21 mouse cellular contexts compared by ENCODE assay signal in the genomic region with DNA sequence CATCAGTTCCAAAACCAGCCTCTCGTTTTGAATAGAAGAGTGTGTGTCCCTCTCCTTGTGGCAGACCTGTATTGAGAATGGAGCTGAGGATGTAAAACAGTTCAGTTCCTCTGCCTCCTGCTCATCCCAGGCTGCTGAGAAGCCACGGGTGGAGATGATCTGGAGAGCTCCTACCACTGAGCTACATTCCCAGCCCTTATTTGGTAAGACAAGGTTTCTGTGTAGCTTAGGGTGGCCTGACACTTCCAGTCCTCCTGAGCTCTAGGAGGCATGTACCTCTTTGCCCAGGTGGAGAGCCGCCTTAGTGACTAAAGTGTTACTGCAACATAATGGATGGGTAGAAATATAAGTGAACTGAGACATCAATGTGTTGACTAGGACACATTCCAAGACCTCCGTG. TPM values are rescaled to one million over a fixed set of nuclear protein-coding genes. Genes with fewer than 3 reads are reported as not detected.
DNase-seq lines count a peak whose midpoint lies in the region.
"Had no signal": no experiment of that assay in that cellular context is flagged by ENCODE, and none has a peak within 500 bp of the region (broad histone marks: within the 10 kb centered on the region; RNA-seq: fewer than 3 reads in every experiment).

No protein-coding gene starts in this region.

- H3K4me3 ChIP-seq in heart, embryonic 10.5 days, result no peak overlapping the region

- no peak overlapping the region for H3K27ac ChIP-seq in heart, embryonic 10.5 days

- H3K36me3 ChIP-seq in heart, embryonic 10.5 days, result peaks cover 5% of the 10 kb centered on the region; the same call in 1 of the 2 replicates

- peaks cover 51% of the 10 kb centered on the region for H3K27me3 ChIP-seq in heart, embryonic 10.5 days (ENCODE audit: insufficient read depth, poor library complexity, severe bottlenecking)
- H3K27me3 ChIP-seq: CH12.LX had no signal

- intact Hi-C loops in heart, postnatal 10 days (cut with DNase I), result no loop called here

- peak; percentile 79 for DNase-seq in heart, adult 11 months
- no peak for DNase-seq in heart, postnatal 10 days
- peak; percentile 53 for DNase-seq in heart, embryonic 10.5 days (ENCODE audit: low spot score)
- DNase-seq in heart, adult 9 months (ENCODE audit: low spot score in 2 of 2), result no peak
- peak; percentile 5 to 42 for DNase-seq in spleen, postnatal 4 days (ENCODE audit: low spot score in 2 of 2)
- no peak for DNase-seq in spleen, adult 12 weeks (ENCODE audit: low spot score)
- DNase-seq: adrenal gland, adult 2 months; adrenal gland, adult 8-10 months; adrenal gland, postnatal 10 days; adrenal gland, postnatal 14 days; adrenal gland, postnatal 25 days; adrenal gland, postnatal 36 days; B cell, adult 2 months; cerebellum, adult 11 months; cerebellum, adult 11-12 months; cerebellum, adult 18-20 months had no signal

- WGBS in heart, embryonic 10.5 days, result 63% methylated on average over 4 of the region's 4 CpGs

- peaks cover 30% of the 10 kb centered on the region for H3K4me1 ChIP-seq in heart, embryonic 10.5 days

- no peaks in the 10 kb centered on the region for H3K9me3 ChIP-seq in heart, embryonic 10.5 days

RNA-seq across cellular contexts. Expression of a gene that starts 2.8 kb away (rescaled TPM):
- total RNA-seq in heart, postnatal 10 days (2021), result under 1 TPM; 0.25 to 0.62 TPM
- polyA plus RNA-seq in heart, embryonic 10.5 days (2016; fragmentation: Nextera tagmentation; extraction: Ambion mirVana), result 0.16 and 0.51 TPM in 2 replicates
- total RNA-seq: CH12.LX, ES-E14, MEL had no signal
- polyA plus RNA-seq: G1E, Patski had no signal

Comparison
In these comparisons a context has a peak if more than half of its experiments do, and no peak if none do; other contexts are left out.
1. DNase-seq: peak in heart, adult 11 months (single experiment), heart, embryonic 10.5 days (single experiment) and spleen, postnatal 4 days (2 of 2); none in heart, postnatal 10 days (0 of 2), heart, adult 9 months (0 of 2) and spleen, adult 12 weeks (single experiment).